Mouse (Mus musculus): ENCODE results near the gene Sod3.

The Sod3 gene

GRCm38 (mm10) chr5:52382837-52383236, 19.2 kb downstream of the Sod3 start:
- no peak for DNase-seq

GRCm38 (mm10) chr5:52383748-52384147, 20.2 kb downstream of the Sod3 start:
- no peak for DNase-seq

DNA sequence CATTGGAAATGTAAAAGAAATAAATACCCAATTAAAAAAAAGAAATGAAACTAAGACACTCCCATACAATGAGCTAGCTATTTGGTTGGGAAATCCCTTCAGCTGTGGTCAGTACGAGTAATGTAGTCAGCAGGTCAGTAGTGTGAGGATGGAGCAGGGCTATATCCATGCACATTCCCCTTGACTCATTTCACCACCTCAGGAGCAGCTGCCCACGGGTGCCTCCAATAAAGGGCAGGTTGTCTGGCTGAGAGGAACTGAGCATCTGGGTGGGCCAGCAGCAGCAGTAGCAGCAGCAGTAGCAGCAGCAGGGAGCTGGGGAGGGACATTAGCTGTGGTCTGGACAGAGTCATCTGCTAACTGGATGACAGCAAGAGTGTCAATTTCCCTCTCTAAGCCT, 22.4 kb downstream of the Sod3 start:
- no peak for DNase-seq

DNA sequence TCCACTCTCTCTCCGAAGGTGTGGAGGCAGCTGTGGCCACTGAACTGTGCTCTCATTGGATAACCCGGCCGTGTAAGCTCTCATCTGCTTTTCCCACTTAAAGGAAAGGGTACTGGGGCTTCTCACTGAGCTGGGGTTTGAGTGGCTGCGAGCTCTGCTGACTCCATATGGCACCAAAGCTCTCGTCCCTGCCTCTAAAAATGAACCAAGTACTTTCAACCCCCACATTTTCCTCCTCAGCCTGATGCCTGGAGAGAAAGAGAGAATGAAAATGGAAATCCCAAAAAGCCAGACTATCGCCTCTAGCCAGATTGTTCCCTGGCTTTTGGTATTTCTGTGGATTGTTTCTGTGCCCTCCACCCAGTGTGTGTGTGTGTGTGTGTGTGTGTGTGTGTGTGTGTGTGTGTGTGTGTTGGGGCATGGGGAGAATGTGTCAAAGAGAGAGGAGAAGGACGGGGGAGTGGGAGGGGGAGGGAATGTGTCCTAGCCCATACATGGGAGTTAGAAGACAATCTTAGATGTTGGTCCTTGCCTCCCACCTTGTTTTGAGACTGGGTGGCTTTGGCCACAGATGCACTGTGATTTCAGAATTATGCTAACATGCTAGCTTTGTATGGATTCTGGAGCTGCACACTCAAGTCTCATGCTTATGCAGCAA, 24.6 kb downstream of the Sod3 start:
- no peak for DNase-seq

GRCm38 (mm10) chr5:52390381-52390780, 26.8 kb downstream of the Sod3 start:
- DNase-seq, result no peak

DNA sequence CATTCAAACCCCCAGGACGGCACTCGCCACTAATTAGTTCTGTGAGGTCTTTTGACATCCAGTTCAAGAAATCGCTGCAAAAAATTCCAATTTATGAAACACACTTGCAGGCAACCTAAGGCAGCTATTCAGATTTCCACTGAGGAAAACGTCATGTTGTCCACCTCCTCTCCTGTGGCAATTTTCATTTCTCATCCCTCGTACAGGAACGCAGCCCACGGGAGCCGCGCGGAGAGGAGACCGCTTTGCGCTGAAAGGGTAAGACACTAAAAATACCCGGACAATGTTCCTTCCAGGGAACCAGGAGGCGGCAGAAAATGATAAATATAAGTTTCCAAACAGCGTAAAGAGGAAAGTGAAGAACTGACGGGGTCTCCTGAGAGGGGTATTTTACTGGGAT, 27.9 kb downstream of the Sod3 start:
- no peak for DNase-seq

DNA sequence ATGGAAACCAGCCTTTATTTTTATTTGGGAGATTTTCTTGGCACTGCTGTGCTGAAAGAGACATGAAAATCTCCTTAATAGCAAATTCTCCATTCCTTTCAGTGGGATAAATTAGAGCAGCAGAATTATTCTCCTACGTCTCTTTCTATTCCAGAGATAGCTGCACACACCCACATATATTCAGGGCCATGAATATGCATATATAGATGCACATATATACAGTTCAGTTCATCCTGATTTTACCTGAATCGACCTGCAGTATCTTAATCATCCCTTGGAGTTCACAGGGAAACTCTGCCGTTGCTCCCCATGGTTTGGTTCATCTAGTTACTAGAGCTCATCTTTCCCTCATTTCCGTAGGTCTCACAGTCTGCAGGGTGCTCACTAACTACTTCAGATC, 30.2 kb downstream of the Sod3 start:
- DNase-seq, result no peak

DNA sequence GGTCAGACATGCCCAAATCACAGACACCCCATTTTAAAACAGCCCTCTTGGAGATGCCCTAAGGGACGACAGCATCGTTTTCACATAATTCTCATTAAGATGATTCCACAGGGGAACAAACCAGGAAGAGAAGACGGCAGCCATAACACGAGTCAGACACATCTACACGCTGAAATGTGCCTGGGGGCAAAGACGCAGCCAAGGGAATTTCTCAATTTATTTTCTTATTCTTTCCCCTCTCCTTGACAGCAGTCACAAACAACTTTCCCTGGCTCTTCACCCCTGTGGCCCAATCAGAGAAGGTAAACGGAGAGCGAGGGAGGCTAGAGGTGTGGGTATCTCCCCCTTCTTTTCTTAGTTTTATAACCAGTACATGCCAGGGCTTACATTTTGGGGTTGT, 40.8 kb downstream of the Sod3 start:
- DNase-seq, result no peak

- peak in 1 of 2 experiments; percentile 4 for DNase-seq
Observed at GRCm38 (mm10) chr5:52408668-52409315, 45.2 kb downstream of the Sod3 start.

- no peak for DNase-seq
Observed at GRCm38 (mm10) chr5:52410197-52410596, 46.6 kb downstream of the Sod3 start.

DNA sequence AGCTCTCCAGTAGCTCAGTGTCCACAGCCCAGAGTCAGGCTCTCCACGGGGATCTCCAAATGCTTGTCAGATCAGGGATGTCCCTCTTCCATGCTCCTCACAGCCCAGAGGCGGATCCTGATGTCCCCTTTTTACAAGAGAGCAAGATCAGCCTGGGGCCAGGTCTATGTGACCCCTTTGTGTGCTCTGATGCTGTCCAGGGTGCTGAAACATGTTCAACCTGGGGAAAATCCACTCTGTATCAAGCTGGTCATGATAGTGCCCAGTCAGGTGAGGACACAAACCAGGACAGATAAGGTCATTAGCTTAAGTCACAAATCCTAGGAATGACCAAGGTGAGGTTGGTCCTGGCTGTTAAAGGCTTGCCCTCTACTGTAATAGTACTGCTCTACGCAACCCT, 48.0 kb downstream of the Sod3 start:
- DNase-seq, result peak in 1 of 2 experiments; percentile 48

DNA sequence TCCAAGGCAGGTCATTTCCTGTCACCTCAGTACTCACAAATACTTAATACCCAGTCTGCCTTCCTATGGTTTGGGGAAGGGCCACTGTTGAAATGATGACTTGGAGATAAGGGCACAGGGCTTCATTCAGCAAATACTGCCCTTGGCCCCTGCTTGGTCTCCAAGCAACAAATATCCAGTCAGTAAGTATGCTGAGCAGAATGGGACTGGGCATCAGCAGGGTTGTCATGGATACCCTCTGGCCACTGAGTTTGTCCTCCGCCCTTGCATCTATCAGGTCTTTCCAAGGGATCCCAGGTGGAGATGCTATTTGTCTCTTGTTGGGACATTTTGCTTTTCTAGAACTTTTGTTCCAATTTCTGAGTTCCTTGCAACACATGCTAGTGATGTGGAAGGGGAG, 51.6 kb downstream of the Sod3 start:
- DNase-seq, result no peak

DNA sequence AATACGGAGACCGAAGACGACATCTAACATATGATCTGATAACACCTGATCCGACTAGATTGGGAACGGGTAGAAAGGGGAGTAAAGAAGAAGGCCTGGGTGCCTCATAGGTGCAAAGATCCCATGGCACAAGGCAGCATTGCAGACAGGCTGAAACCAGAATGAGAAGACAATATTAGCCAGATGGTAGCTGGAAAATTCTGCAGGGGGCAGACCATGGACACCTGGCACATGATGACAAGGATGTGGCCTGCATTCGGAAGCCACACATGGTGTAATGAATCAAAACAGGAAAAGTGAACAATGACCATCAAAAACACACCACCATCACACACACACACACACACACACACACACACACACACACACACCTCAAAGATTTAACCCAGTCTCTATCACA, 52.3 kb downstream of the Sod3 start:
- DNase-seq, result no peak

DNA sequence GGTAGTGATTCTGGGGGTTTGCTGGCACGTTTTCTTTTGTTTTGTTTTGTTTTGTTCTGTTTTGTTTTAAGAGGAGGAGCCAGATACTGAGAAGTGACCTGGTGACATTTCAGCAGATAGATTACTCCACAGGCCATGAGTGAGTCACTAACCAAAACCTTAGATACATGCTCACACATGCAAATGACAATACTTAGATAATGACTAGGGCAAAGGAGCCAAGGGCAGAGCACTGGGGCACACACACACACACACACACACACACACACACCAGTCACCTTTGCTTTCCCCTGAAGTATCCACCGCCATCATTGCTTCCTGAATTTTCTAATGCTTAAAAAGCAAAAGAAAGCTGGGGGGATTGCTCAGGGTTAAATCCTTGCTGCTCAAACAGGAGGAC, 52.9 kb downstream of the Sod3 start:
- no peak for DNase-seq

All from kidney, postnatal 36 days (tissue).